Mouse (Mus musculus) MEL (cell line): ENCODE results near the gene Vmn1r38. TPM values are rescaled to one million over a fixed set of nuclear protein-coding genes. Genes with fewer than 3 reads are reported as not detected.

ENCODE experiments used
- polyA plus RNA-seq, 2 experiments: library from polyadenylated mRNA; stranded (reverse) in 1 of 2; unstranded in 1 of 2; fragments of >175 nt in 1 of 2; fragments of >200 nt in 1 of 2; gene quantifications; 2 replicates each; pipeline versions ENCODE4 v1.2.1 to v1.2.4; 2012; ENCODE audit warnings: low replicate concordance in 2 of 2, low read depth in 1 of 2; ENCODE audit not compliant: insufficient read length in 2 of 2, insufficient read depth in 1 of 2, missing spikeins in 1 of 2
- total RNA-seq: library from RNA; depleted of rRNA; stranded (reverse); fragments of 300-350 nt; gene quantifications from 2 replicates; pipeline ENCODE4 v1.2.3, GENCODE M21; 2012; rRNA removed

Gene Vmn1r38
- total and polyA plus RNA-seq, 3 experiments = not detected

Other genes starting within 250 kb of the Vmn1r38 start
- 63.9 and 72.0 TPM in 2 replicates for gene Mad2l1, start 247.2 kb downstream of the Vmn1r38 start, total RNA-seq
- 100 to 1,000 TPM in 1 of 2 experiments, 10 to 100 TPM in 1; 68.8 to 102 TPM for gene Mad2l1, start 247.2 kb downstream of the Vmn1r38 start, polyA plus RNA-seq
- not detected in 2 replicates for gene Vmn1r32, start 222.5 kb downstream of the Vmn1r38 start, total RNA-seq
- under 1 TPM in 1 of 2 experiments, not detected in 1; 0.19 TPM for gene Vmn1r32, start 222.5 kb downstream of the Vmn1r38 start, polyA plus RNA-seq
- gene Vmn1r33, start 164.3 kb downstream of the Vmn1r38 start, total RNA-seq = not detected in 2 replicates
- gene Vmn1r33, start 164.3 kb downstream of the Vmn1r38 start, polyA plus RNA-seq = not detected
- gene Vmn1r34, start 138.7 kb downstream of the Vmn1r38 start, total RNA-seq = not detected in 2 replicates
- not detected for gene Vmn1r34, start 138.7 kb downstream of the Vmn1r38 start, polyA plus RNA-seq
- not detected in 2 replicates for gene Vmn1r35, start 96.7 kb downstream of the Vmn1r38 start, total RNA-seq
- not detected for gene Vmn1r35, start 96.7 kb downstream of the Vmn1r38 start, polyA plus RNA-seq
- not detected in 2 replicates for gene Vmn1r36, start 63.5 kb downstream of the Vmn1r38 start, total RNA-seq
- gene Vmn1r36, start 63.5 kb downstream of the Vmn1r38 start, polyA plus RNA-seq = not detected
- gene Vmn1r37, start 53.2 kb downstream of the Vmn1r38 start, total RNA-seq = not detected in 2 replicates
- gene Vmn1r37, start 53.2 kb downstream of the Vmn1r38 start, polyA plus RNA-seq = not detected
- not detected in 2 replicates for gene Vmn1r39, start 28.0 kb upstream of the Vmn1r38 start, total RNA-seq
- gene Vmn1r39, start 28.0 kb upstream of the Vmn1r38 start, polyA plus RNA-seq = under 1 TPM in 1 of 2 experiments, not detected in 1; 0.13 TPM
- 13.1 and 16.8 TPM in 2 replicates for gene Gng12, start 113.8 kb upstream of the Vmn1r38 start, total RNA-seq
- gene Gng12, start 113.8 kb upstream of the Vmn1r38 start, polyA plus RNA-seq = 10 to 100 TPM in 1 of 2 experiments, not detected in 1; 44.0 TPM